24 mouse cellular contexts compared by ENCODE assay signal in genomic region chr16:18321443-18321842, GRCm38 (mm10).
"Had no signal": no experiment of that assay in that cellular context is flagged by ENCODE, and none has a peak within 500 bp of the region (broad histone marks: within the 10 kb centered on the region; RNA-seq: fewer than 3 reads in every experiment).

No protein-coding gene starts in this region.

- H3K9ac ChIP-seq: embryonic facial prominence, embryonic 12.5 days; embryonic facial prominence, embryonic 13.5 days; embryonic facial prominence, embryonic 15.5 days; forebrain, embryonic 12.5 days; forebrain, embryonic 13.5 days; forebrain, embryonic 15.5 days; forebrain, postnatal 0 days had no signal

- H3K27ac ChIP-seq: embryonic facial prominence, embryonic 10.5 days; embryonic facial prominence, embryonic 12.5 days; embryonic facial prominence, embryonic 13.5 days; embryonic facial prominence, embryonic 15.5 days; forebrain, embryonic 10.5 days; forebrain, embryonic 12.5 days; forebrain, embryonic 13.5 days; forebrain, embryonic 15.5 days; gastrocnemius, adult 2 months; heart, adult 2 months; heart, embryonic 10.5 days had no signal

- H3K36me3 ChIP-seq: embryonic facial prominence, embryonic 12.5 days had no signal

- H3K9me3 ChIP-seq: embryonic facial prominence, embryonic 10.5 days; embryonic facial prominence, embryonic 12.5 days; embryonic facial prominence, embryonic 13.5 days; embryonic facial prominence, embryonic 15.5 days; forebrain, embryonic 10.5 days; forebrain, embryonic 12.5 days; forebrain, embryonic 13.5 days; forebrain, embryonic 15.5 days; heart, embryonic 10.5 days had no signal

- H3K4me3 ChIP-seq: embryonic facial prominence, embryonic 10.5 days; embryonic facial prominence, embryonic 12.5 days; embryonic facial prominence, embryonic 13.5 days; embryonic facial prominence, embryonic 15.5 days; erythroblast, embryonic 14.5 days; forebrain, embryonic 10.5 days; forebrain, embryonic 12.5 days; forebrain, embryonic 13.5 days; forebrain, embryonic 15.5 days; gastrocnemius, adult 2 months; heart, adult 2 months; heart, embryonic 10.5 days had no signal

- DNase-seq: cerebellum, adult 9-11 months; cerebellum, postnatal 10 days; cerebellum, postnatal 14 days; cerebellum, postnatal 25 days; cerebellum, postnatal 36 days; embryo, embryonic 11 days; forebrain, postnatal 0 days; gastrocnemius, adult 2 months; gastrocnemius, postnatal 10 days; gastrocnemius, postnatal 14 days; gastrocnemius, postnatal 36 days; heart, adult 11 months; heart, adult 18-20 months; heart, adult 2 months had no signal

- H3K4me1 ChIP-seq: embryonic facial prominence, embryonic 10.5 days; embryonic facial prominence, embryonic 12.5 days; embryonic facial prominence, embryonic 13.5 days; embryonic facial prominence, embryonic 15.5 days; forebrain, embryonic 10.5 days; forebrain, embryonic 12.5 days; forebrain, embryonic 13.5 days; forebrain, embryonic 15.5 days; heart, embryonic 10.5 days had no signal
